Mouse (Mus musculus) testis, adult 2 months (tissue): ENCODE data around the gene CN725425. TPM values are rescaled to one million over a fixed set of nuclear protein-coding genes. Genes with fewer than 3 reads are reported as not detected.

Experiments used
- H3K27ac ChIP-seq: fragments of 200-500 bp; 2 replicates; pipeline ENCODE4 v1.5.1; 2012; ENCODE audit warnings: low read depth, low read length; ENCODE audit not compliant: control insufficient read depth, insufficient read depth
- H3K27me3 ChIP-seq: fragments of 200-500 bp; 2 replicates; pipeline ENCODE4 v1.6.1; 2012; ENCODE audit warnings: mild to moderate bottlenecking, low read length, moderate library complexity; ENCODE audit not compliant: control insufficient read depth, insufficient read depth
- H3K36me3 ChIP-seq: fragments of 200-500 bp; 2 replicates; pipeline ENCODE4 v1.6.1; 2012; ENCODE audit warnings: mild to moderate bottlenecking, low read length; ENCODE audit not compliant: control insufficient read depth, insufficient read depth
- H3K4me1 ChIP-seq: fragments of 200-500 bp; 2 replicates; pipeline ENCODE4 v1.6.1; 2012; ENCODE audit warnings: low read length; ENCODE audit not compliant: control insufficient read depth, insufficient read depth
- H3K4me3 ChIP-seq: fragments of 200-500 bp; 2 replicates; pipeline ENCODE4 v1.5.1; 2012; ENCODE audit warnings: low read depth, mild to moderate bottlenecking, low read length, moderate library complexity, mixed read lengths; ENCODE audit not compliant: control insufficient read depth
- CTCF ChIP-seq: fragments of 200-500 bp; IDR thresholded peaks from 2 replicates; pipeline ENCODE4 v1.5.1; 2012; ENCODE audit warnings: low read depth, mild to moderate bottlenecking, inconsistent platforms, low read length, moderate library complexity; ENCODE audit not compliant: control insufficient read depth, insufficient read depth, insufficient replicate concordance
- POLR2A ChIP-seq: fragments of 200-500 bp; IDR thresholded peaks from 2 replicates; pipeline ENCODE4 v1.6.1; 2012; ENCODE audit warnings: low read depth, mild to moderate bottlenecking, inconsistent platforms, low read length, moderate library complexity; ENCODE audit not compliant: control insufficient read depth
- polyA plus RNA-seq: library from polyadenylated mRNA; depleted of rRNA; stranded (reverse); fragments of >200 nt; gene quantifications from 2 replicates; pipeline ENCODE4 v1.2.3, GENCODE M21; 2012; rRNA removed

CN725425 gene
- polyA plus RNA-seq, 1 experiment = 2.6 TPM

GRCm38 (mm10) chr15:91301366-91301765 lies 102.1 kb downstream of the CN725425 start:
- H3K4me1 ChIP-seq = no peaks in the 10 kb centered on the region
- no peaks in the 10 kb centered on the region for H3K27me3 ChIP-seq
- TF ChIP-seq POLR2A (no peak), CTCF (no peak)
- no peak overlapping the region for H3K4me3 ChIP-seq
- no peaks in the 10 kb centered on the region for H3K36me3 ChIP-seq
- no peak overlapping the region for H3K27ac ChIP-seq

DNA sequence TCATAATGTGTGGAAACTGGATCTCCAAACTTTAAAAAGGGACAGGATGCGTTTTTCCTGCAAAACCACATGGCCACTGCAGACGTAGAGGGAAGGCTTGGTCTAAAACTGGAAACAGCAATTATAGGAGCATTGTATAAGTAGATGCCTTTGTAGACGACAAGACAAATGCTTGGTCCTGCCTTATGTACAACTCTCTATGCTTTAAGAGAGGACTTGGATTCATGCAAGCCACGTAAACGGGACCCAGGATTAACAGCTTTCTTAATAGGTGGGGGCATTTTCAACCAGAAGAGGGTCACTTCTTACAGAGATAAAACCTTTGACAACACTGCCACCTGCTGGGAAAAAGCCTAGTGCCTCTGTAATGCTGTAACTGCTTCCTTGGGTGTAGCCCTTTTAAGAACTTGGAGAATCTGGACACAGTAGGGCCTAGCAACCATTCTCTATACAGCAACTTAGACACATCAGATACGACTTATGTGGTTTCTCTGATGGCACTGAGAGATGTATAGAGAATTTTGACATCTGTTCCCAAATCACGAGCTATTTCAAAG lies 105.1 kb downstream of the CN725425 start:
- no peaks in the 10 kb centered on the region for H3K27me3 ChIP-seq
- TF ChIP-seq CTCF (no peak), POLR2A (no peak)
- H3K4me3 ChIP-seq = no peak overlapping the region
- H3K4me1 ChIP-seq = no peaks in the 10 kb centered on the region
- no peaks in the 10 kb centered on the region for H3K36me3 ChIP-seq
- no peak overlapping the region for H3K27ac ChIP-seq

Other genes starting within 250 kb of the CN725425 start
- 7.2 and 8.6 TPM in 2 replicates for gene Kif21a, start 149.5 kb upstream of the CN725425 start, polyA plus RNA-seq
- 0.57 and 1.0 TPM in 2 replicates for gene Abcd2, start 7.7 kb upstream of the CN725425 start, polyA plus RNA-seq